Mouse (Mus musculus): ENCODE data around the gene Gdpd1.
"Not testable (repeated sequence)": the region's sequence is repeated elsewhere in the genome, so short reads cannot be mapped to it uniquely, and the experiment has no call there.

Gene Gdpd1

DNA sequence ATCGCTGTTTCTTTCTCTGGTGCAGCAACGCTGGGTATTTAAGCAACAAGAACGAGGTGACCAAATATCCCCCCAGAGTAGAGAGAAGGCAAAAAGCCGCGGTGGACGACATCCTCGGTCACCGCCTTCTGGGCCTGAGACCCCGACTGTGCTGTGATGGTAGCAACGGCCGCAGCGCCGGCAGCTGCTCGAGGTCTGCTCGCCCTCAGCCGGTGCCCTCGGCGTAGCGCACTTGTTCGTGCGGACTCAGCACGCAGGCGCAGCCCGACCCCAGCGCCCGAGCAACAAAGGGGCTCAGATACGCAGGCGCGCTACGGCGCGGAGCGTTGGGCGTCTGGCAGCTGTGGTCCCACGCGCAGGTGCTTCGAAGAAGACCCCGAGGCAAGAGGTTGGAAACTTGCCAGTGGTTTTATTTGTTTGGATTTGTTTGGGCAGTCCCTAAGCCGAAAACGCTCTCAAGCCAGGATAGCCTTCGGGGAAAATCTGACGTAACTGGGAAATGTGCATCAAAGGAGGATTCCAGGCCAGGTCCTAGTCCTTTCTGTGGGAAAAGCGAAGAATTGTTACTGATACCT is at the start of gene Gdpd1:
Gene Gdpd1, minus strand, starts transcription at position 197 of the 575 bp plus-strand sequence.
- DNase-seq (ENCODE audit: low spot score in 2 of 2) = peak; percentile 71 to 87

DNA sequence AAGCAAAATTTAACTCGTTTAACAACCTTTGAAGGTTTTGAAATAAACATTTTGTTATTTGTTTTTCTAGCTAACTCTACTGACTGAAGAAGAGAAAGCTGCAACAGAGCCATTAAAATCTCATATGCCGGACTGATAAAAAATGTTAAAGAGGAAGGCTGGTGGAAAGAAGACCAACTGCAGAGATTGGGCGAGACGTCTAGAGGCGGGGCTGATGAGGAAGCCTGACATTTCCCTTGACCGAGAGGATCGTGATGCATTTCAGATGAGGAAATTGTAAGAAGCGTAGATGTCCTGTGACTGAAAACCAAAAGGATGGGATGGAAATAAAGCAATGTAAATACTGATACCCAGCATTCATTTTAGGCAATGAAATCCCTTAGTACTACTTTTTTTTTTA is 48.0 kb upstream of the Gdpd1 start:
- DNase-seq (ENCODE audit: low spot score in 2 of 2) = no peak

DNA sequence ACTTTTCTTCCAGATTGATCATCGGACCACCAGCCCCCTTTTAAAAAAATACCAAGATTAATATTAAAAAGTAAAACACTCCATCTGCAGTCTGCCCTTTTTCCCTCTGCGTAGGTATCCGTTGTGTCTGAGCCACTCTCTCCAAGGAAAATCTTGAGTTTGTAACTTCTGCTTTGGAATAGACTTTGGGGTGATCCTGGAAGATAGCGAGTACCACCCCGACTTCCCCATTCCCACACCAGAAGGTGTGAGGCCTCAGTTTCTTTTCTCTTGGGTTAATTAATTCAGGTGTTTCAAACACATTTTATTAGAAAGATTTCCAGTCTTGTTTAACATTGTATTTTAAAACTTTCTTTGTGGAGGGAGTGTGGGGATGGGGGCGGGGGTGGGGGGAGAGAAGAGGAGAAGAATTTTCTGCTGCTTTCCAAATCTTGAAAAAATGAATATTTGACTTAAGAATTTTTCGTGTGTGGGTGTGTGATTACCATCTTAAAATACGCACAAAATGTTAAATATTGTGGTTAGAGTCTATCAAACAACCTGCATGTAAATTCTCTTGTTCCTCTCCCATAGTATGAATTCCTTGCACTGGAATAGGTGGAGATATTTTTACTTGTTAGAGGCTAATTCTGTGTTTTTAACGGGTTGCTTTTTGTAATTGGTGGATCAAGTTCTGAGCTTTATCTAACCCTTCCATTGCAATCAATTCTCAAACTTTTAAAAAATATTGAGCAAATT is 36.5 kb upstream of the Gdpd1 start:
- DNase-seq (ENCODE audit: low spot score in 2 of 2) = no peak

DNA sequence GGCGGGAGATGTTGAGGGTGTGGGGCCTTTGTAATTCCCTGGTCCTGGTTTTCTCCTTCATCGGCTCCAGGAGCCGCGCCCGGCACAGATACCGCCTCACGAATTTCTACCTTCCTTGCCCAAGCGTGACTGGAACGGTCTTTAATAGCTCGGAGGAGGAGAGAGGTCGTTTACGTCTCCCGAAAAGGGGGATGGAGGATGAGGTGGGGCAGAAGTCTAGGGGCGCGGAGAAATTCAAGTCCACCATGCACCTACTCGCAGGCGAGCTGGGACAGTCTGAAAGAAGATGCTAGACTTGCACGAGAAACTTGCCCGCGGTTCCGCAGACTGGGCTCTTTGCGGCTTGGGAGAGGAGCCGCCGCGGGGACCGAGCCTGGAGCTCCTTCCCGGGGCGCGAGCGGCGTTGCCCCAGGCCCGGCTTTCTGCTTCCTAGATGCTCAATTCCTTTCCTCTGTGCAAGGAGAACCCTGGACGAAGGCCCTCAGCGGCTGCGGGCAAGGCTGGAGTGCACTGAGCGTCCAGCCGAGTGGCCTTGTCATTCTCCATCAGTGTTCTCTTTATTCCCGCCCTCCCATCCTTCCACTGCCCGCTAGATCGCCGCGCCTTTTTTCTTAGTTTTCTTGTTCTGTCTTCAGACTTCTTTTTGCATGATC is 35.8 kb upstream of the Gdpd1 start:
- DNase-seq (ENCODE audit: low spot score in 2 of 2) = no peak

DNA sequence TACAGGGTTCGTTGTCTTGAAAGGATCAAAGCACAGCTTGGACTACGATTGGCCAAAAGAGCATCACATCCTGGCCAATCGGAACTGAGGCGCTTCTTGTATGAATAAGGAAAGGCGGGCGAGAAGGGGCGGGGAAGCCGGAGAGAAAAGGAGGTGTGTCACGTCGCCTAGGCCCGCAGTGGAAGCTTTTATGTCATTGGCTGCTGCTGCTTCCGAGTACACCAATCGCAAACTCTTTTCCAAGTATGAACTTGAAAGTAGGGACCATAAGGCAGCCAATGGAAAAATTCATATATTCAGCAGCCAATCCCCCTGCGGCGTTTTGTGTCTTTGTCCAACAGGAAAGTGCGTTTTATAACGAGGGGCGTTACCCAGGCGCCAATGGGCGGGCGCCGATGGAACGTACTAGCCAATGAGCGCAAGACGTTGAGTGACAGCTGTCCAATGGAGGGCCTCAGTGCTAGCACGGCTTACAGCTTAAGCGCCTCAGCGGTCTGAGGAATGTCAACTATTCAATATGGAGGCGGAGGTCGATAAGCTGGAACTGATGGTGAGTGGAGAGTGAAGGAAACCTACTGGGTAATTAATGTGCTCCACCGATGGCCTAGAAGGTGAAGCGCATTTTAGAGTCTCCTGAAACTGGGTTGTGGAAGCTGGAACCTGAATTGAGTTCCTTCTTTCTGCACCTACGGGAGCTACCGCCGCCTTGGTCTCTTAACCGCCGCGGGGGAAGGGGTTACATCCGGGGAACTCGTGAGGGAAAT is 35.1 kb upstream of the Gdpd1 start, which contains the start of gene Ska2:
Gene Ska2, plus strand, starts transcription at position 480 of the 764 bp plus-strand sequence.
- DNase-seq (ENCODE audit: low spot score in 2 of 2) = peak; percentile 99

DNA sequence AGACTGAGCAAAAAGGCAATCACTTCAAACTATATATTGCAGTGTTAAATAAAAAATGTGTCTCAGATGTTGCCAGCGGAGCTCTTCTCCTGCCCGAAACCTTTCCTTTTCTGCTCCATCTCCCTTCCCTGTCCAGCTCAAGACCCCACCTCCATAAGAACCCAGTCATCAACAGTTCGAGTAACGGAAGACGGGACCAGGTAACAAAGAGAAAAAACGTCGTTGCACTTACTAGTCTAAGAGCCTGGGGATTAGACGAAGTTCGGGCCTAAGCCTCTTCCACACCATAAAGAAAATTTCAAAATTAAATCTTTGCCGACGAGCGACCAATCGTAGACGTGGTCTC is 34.5 kb upstream of the Gdpd1 start, which contains the start of gene Prr11:
Gene Prr11, minus strand, starts transcription at position 300 of the 346 bp plus-strand sequence.
- no peak for DNase-seq (ENCODE audit: low spot score in 2 of 2)

DNA sequence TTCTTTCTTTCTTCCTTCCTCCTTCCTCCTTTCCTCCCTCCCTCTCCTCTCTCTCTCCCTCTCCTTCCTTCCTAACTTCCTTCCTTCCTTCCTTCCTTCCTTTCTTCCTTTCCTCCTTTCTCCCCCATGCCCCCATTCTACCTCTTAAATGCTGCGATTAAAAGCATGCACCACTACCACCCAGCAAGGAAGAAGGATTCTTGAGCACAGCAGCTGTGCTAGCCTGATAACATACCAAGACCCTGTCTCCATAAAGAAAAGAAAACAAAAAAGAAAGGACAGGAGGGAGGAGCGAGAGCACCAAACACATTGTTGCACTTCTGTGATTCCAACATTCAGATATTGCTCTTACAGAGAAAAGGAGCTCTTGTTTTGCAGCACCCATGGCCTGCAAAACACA is 13.3 kb upstream of the Gdpd1 start:
- no peak for DNase-seq (ENCODE audit: low spot score in 2 of 2)

DNA sequence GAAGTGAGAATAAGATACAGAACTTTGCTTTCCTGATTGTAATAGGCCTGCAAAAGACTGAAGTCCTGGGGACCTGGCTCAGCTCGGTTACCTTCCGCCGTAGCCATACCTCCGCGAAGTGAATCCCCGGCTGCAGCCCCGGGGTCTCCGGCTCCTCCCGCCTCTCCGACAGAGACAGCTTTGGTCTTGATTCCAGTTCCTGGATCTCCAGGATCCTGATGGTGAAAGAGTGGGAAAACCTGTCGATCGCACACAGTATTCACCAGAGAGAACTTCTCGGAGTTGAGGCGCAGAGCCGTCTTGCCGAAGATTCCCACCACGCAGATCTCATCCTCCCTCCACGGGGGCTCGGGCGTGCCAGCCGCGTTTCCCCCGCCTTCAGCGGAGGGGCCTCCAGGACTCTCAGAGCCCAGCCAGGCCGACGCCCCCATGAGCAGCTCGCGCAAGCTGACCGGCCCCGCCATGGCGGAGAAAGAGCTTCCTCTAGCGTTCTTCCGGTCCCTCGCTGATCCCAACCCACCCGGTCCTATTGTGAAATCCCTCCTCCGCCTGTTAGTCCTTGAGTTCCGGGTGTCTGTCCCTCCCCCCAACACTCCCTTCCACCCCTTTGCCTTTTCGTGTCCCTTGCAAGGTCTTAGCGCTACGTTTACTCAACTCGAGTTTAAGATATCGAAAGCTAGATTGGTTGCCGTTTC is 12.6 kb upstream of the Gdpd1 start, which contains the start of gene Smg8:
Gene Smg8, minus strand, starts transcription at position 485 of the 695 bp plus-strand sequence.
- DNase-seq (ENCODE audit: low spot score in 2 of 2) = peak; percentile 49 to 83

DNA sequence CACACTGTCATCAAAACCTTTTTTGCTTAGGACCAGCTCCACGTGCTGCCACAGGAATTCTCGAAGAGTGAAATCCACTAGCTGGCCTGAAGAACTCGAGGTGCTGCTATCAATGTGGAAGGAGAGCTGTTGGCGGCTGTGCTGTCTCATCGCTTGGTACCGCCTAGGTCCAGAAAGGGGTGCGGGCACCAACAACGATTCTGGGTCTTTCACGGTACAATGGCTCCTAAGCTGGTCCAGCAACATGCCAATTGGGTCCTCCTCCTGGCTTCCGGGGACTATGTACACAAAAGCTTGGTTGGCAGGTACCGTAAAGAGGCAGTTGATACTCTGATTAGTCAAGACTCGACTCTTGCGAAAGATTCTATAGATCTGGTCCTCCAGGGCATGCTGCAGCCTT is 11.6 kb upstream of the Gdpd1 start:
- DNase-seq (ENCODE audit: low spot score in 2 of 2) = no peak

DNA sequence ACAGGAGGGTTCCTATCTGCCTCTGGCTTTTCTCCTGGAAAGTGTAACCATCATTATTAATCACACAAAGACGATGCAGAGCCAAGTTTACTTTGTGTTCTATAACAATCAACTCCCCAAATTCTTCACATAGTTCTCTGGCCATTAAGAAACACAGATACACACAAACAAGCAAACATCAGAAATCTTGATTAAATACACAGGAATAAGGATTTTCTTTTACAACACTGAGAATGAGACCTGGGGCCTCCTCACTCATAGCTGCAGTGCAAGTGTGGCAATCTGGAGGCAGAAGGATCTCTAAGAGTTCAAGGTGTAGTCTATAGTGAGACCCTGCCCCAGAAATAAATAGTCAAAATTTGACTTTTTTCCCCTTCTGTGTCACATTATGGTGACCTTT is 9.8 kb upstream of the Gdpd1 start:
- no peak for DNase-seq (ENCODE audit: low spot score in 2 of 2)

DNA sequence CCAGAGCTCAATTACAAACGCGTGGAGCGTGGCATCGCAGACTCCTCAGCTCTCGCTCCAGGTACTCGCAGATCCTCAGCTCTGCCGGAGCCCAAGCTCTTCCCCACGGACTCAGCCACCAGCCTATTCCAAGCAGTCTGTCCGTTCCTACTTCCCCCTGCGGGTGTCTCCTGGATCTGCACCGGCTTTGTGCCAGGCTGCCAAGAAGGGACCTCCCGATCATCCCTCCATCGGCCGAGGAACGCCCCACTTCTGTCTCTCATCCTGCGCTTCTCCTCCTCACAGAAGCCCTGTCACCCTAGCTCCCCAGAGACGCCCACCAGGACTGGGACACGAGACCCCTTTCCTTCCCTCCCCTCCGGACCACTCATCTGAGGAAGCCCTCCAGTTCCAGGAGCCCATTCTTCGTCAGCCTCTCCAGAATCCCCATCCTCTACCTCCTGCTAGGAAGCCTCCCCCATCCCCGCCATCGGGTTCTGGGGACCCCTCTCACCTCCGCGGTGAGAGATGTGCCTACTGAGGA is 458 bp downstream of the Gdpd1 start:
- DNase-seq (ENCODE audit: low spot score in 2 of 2) = peak; percentile 58 to 80

DNA sequence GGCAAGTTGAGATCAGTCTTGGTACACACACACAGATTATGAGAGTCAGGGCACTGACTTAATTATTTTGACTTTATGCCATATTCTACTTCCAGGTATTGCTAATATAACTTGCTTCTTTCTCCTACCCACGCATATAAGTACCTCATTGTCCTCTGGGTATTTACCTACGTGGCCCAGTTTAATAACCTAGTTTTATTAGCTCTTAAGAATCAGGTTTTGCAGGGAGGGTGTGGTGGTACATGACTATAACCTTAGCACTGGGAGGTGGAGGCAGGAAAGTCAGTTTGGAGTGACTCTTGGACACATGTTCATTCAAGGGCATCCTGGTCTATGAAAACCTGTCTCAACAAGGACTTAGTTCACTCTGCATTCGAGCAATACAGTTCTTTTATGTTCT is 11.8 kb downstream of the Gdpd1 start:
- no peak for DNase-seq (ENCODE audit: low spot score in 2 of 2)

DNA sequence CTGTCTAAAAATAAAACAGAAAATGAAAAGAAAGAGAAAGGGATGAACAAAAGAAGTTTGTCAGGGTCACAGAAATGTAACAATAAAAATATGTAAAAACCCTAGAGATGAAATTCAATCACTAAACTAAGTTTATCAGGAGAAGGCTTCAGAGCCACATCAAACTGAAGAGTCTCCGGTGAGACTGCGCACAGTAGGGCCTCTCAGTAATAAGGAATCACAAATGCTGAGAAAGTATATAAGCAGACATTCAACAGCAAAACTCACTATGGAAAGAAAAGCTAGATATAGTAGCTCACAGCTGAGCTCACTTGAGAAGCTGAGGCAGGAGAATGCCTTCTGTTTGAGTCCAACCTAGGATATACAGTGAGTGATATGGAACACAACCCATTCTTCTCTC is 13.5 kb downstream of the Gdpd1 start:
- DNase-seq (ENCODE audit: low spot score in 2 of 2) = no peak

DNA sequence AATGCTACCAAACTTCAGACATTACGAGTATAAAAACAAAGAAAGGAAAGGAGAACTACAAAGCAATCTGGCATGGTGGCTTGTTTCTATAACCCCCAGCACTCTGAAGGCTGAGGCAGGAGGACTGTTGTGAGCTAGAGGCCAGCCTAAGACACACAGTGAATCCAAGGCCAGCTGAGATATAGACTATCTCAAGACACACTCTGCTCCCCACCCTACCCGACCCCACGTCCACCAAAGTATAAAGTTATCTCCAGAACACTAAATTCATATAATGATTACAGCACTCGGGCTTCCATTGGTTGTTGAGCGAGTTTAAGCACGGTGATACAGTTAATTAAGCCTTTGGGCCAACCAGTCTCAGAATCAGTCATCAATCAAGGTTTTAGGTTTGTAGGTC is 17.6 kb downstream of the Gdpd1 start:
- DNase-seq (ENCODE audit: low spot score in 2 of 2) = no peak

DNA sequence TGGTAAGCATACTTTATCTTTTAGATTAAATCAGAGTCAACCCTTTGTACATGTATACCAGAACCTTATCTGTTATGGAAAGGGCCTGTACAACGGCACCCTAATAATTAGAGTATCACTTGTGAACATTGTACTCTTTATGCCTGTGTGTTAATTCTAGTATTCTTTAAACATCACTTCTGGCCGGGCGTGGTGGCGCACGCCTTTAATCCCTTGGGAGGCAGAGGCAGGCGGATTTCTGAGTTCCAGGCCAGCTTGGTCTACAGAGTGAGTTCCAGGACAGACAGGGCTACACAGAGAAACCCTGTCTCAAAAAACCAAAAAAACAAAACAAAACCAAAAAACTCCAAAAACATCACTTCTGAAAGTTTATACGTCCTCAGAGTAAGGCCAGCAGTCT is 25.0 kb downstream of the Gdpd1 start:
- DNase-seq (ENCODE audit: low spot score in 2 of 2) = not testable (repeated sequence)

DNA sequence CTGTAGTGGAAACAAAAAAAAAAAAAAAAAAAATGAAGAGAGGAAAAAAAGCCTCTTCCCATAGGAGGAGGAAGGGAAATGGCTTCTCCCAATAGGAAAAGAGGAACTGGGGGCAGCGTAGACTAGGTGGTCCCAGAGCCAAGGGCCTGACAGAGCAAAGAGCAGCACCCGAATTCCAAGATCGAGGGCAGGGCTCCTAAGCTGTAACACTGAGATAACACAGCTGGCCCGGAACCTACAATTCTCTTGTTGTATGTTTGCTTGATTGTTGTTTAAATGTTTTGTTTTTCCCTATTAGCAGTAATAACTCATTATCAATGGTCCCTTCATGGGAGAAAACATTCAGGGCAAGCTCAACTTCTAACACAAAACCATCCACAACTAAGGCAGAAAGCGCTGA is 26.9 kb downstream of the Gdpd1 start:
- no peak for DNase-seq (ENCODE audit: low spot score in 2 of 2)

DNA sequence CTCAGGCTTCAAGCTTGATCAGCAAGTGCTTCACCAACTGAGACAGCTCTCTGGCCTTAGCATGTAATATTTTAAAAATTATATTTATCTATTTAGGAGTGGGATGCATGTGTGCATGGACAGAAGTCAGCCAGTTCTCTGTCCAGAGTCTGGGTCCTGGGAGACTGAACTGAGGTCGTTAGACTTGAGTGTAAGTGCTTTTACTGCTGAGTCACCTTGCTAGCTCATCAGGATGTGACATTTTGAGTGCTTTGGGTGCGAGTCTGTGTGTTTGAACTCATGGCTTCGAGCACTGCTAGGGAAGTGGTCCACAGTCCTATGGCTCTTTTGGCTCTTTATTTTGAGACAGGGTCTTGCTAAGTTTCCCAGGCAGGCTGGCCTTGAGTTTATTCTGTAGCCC is 30.8 kb downstream of the Gdpd1 start:
- no peak for DNase-seq (ENCODE audit: low spot score in 2 of 2)

DNA sequence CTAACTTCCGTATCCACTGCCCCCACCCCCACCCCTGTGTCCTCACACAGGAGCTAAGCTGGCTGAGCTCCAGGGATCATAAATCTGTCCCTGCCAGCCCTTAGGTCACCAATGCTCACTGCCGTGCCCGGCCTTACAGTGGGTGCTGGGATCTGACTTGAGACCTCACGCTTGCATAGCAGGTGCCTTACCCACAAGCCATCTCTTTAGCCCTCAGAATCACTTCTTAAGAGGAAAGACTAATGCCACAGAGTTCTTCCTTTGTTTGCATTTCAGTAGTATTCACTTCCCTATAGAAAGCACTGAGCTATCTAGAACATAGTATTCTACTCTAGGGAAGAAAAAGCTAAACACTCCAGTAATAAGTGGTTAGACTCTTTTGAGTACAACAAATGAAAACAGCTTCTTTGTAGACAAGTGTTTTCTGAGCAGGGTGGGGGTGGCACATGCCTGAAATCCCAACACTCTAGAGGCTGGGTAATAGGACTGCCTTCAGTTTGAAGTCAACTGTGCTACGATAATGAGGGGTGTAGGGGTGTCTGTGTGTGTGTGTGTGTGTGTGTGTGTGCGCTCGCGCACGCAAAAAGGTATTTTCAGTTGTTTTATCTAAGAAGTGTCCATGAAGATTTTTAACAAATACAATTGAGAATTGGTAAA is 34.4 kb downstream of the Gdpd1 start:
- DNase-seq (ENCODE audit: low spot score in 2 of 2) = no peak

DNA sequence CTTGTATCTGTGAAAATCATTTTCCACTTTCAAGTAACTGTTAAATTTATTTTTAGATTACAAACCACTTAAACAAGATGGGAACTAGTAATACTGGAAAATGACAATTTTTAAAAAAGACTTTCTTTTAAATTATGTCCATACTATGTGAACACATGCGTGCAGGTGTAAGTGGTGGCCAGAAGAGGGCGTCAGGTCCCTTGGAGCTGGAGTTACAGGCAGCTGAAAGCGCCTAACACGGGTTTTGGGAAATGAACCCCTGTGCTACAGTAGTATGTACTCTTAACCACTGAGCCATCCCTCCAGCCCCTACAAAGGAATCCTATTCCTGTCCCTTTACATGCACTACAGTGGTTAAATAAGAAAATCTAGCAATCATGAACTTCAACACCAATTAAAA is 37.7 kb downstream of the Gdpd1 start:
- no peak for DNase-seq (ENCODE audit: low spot score in 2 of 2)

DNA sequence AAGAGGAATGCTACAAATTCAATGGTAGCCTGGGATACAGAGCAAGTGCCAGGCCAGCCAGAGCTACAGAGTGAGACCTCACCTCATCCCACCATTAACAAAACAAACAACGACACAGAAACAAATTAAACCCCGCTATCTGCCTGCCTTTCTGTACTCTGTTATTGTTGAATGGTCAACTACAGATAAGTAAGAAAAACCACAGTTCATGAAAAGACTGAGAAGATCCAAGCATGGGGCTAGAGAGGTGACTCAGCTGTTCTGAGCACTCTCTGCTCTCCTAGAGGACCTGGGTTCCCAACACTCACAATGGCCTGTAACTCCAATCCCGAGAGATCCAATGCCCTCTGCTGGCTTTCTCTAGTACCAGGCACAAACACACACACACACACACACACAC is 45.6 kb downstream of the Gdpd1 start:
- no peak for DNase-seq (ENCODE audit: low spot score in 2 of 2)

Measured in left cerebral cortex, adult 9 months (tissue).